18 mouse cellular contexts compared by ENCODE assay signal in genomic region chr8:92167340-92167783, GRCm38 (mm10).
DNase-seq lines count a peak whose midpoint lies in the region; ATAC-seq and TF ChIP-seq lines count a peak whose summit lies in the region.
"Had no signal": no experiment of that assay in that cellular context is flagged by ENCODE, and none has a peak within 500 bp of the region (broad histone marks: within the 10 kb centered on the region; RNA-seq: fewer than 3 reads in every experiment).

No protein-coding gene starts in this region.

- DNase-seq in kidney, postnatal 0 days (ENCODE audit: low spot score): peak; percentile 54
- no peak for DNase-seq in kidney, adult 8-10 months
- DNase-seq in brain, embryonic 14.5 days (ENCODE audit: low read depth): peak; percentile 94
- no peak for DNase-seq in embryonic facial prominence, embryonic 10.5 days (ENCODE audit: low spot score)
- DNase-seq in forebrain, postnatal 0 days: peak; percentile 45
- no peak for DNase-seq in T-cell, adult 2 months (ENCODE audit: low spot score)
- DNase-seq in frontal cortex, postnatal 14 days (ENCODE audit: low spot score in 2 of 2): no peak
- DNase-seq in cerebellum, postnatal 36 days: no peak
- DNase-seq: cerebellum, adult 2 months; heart, adult 2 months; heart, postnatal 14 days; lung, embryonic 14.5 days; thymus, postnatal 25 days had no signal

- TF ChIP-seq POLR2A in brain, embryonic 14.5 days (IDR thresholded peaks at IDR 0.05; ENCODE audit: borderline replicate concordance, extremely low read depth, insufficient read depth, insufficient read length, poor library complexity, severe bottlenecking): no peak

- no peaks in the 10 kb centered on the region for H3K27me3 ChIP-seq in kidney, postnatal 0 days (ENCODE audit: insufficient read depth, low read length)
- peaks cover 7% of the 10 kb centered on the region for H3K27me3 ChIP-seq in embryonic facial prominence, embryonic 10.5 days (replicated peaks; ENCODE audit: low read depth, poor library complexity, severe bottlenecking)
- H3K27me3 ChIP-seq in forebrain, postnatal 0 days (ENCODE audit: insufficient read depth, low read length): no peaks in the 10 kb centered on the region
- H3K27me3 ChIP-seq: stomach, embryonic 15.5 days had no signal

- H3K4me1 ChIP-seq in kidney, postnatal 0 days (replicated peaks; ENCODE audit: insufficient read depth, low read length): no peaks in the 10 kb centered on the region
- peaks cover 19% of the 10 kb centered on the region for H3K4me1 ChIP-seq in embryonic facial prominence, embryonic 10.5 days
- H3K4me1 ChIP-seq in forebrain, postnatal 0 days (ENCODE audit: insufficient read depth): no peaks in the 10 kb centered on the region
- H3K4me1 ChIP-seq: stomach, embryonic 15.5 days had no signal

- H3K9me3 ChIP-seq in kidney, postnatal 0 days (replicated peaks; ENCODE audit: low read length): no peaks in the 10 kb centered on the region
- H3K9me3 ChIP-seq in embryonic facial prominence, embryonic 10.5 days: no peaks in the 10 kb centered on the region
- no peaks in the 10 kb centered on the region for H3K9me3 ChIP-seq in forebrain, postnatal 0 days (ENCODE audit: low read length)
- H3K9me3 ChIP-seq: limb, embryonic 15.5 days; stomach, embryonic 15.5 days had no signal

- WGBS in kidney, postnatal 0 days: 15% methylated on average over 4 of the region's 4 CpGs
- WGBS in embryonic facial prominence, embryonic 10.5 days: 46% methylated on average over 4 of the region's 4 CpGs
- WGBS in forebrain, postnatal 0 days: 8% methylated on average over 4 of the region's 4 CpGs

- no peak for TF ChIP-seq CTCF in kidney, postnatal 0 days (IDR thresholded peaks at IDR 0.05; ENCODE audit: low read depth)
- TF ChIP-seq CTCF in brain, embryonic 14.5 days (IDR thresholded peaks at IDR 0.05; ENCODE audit: borderline replicate concordance, extremely low read depth, insufficient read depth, insufficient read length): no peak
- TF ChIP-seq CTCF in forebrain, postnatal 0 days (IDR thresholded peaks at IDR 0.05; ENCODE audit: low read depth): no peak

- no peak; the same call in 1 of the 2 replicates for ATAC-seq in kidney, postnatal 0 days (replicated peaks; ENCODE audit: low FRiP score, low read depth)
- ATAC-seq in forebrain, postnatal 0 days: peak; percentile 47; the same call in 1 of the 2 replicates
- ATAC-seq: CD4-positive, CD25-positive, alpha-beta regulatory T cell, adult 4 months; inflammation-experienced regulatory T-cells, adult 6 months had no signal

- no peak overlapping the region for H3K27ac ChIP-seq in kidney, postnatal 0 days
- peak overlapping the region; percentile 14 for H3K27ac ChIP-seq in embryonic facial prominence, embryonic 10.5 days (replicated peaks)
- no peak overlapping the region for H3K27ac ChIP-seq in forebrain, postnatal 0 days (ENCODE audit: low read depth, low read length)
- H3K27ac ChIP-seq: heart, adult 2 months; left cerebral cortex, adult 2 months; limb, embryonic 15.5 days; stomach, embryonic 15.5 days had no signal

- no peaks in the 10 kb centered on the region for H3K36me3 ChIP-seq in kidney, postnatal 0 days (ENCODE audit: insufficient read depth, low read length)
- H3K36me3 ChIP-seq in embryonic facial prominence, embryonic 10.5 days (replicated peaks): no peaks in the 10 kb centered on the region
- H3K36me3 ChIP-seq in forebrain, postnatal 0 days (ENCODE audit: insufficient read depth): no peaks in the 10 kb centered on the region
- H3K36me3 ChIP-seq: limb, embryonic 15.5 days; stomach, embryonic 15.5 days had no signal

- H3K4me2 ChIP-seq in kidney, postnatal 0 days (ENCODE audit: low read length): no peak overlapping the region
- H3K4me2 ChIP-seq in forebrain, postnatal 0 days (ENCODE audit: low read depth): no peak overlapping the region
- H3K4me2 ChIP-seq: limb, embryonic 15.5 days; lung, embryonic 14.5 days; stomach, embryonic 15.5 days had no signal

- no peak overlapping the region for H3K9ac ChIP-seq in kidney, postnatal 0 days (ENCODE audit: low read depth, low read length)
- H3K9ac ChIP-seq in forebrain, postnatal 0 days: no peak overlapping the region
- H3K9ac ChIP-seq: limb, embryonic 15.5 days; lung, embryonic 14.5 days; stomach, embryonic 15.5 days had no signal

- no peak overlapping the region for H3K4me3 ChIP-seq in kidney, postnatal 0 days (replicated peaks; ENCODE audit: low read depth, low read length)
- no peak overlapping the region for H3K4me3 ChIP-seq in embryonic facial prominence, embryonic 10.5 days
- H3K4me3 ChIP-seq in forebrain, postnatal 0 days (ENCODE audit: low read depth, low read length): no peak overlapping the region
- H3K4me3 ChIP-seq: heart, adult 2 months; left cerebral cortex, adult 2 months; limb, embryonic 15.5 days; stomach, embryonic 15.5 days had no signal

Comparison
In these comparisons a context has a peak if more than half of its experiments do, and no peak if none do; other contexts are left out.
1. DNase-seq: peak in kidney, postnatal 0 days (single experiment), brain, embryonic 14.5 days (single experiment) and forebrain, postnatal 0 days (single experiment); none in kidney, adult 8-10 months (0 of 2), embryonic facial prominence, embryonic 10.5 days (single experiment), T-cell, adult 2 months (single experiment), frontal cortex, postnatal 14 days (0 of 2) and cerebellum, postnatal 36 days (0 of 2).